Mouse (Mus musculus) layer of hippocampus, adult 11-12 months (tissue): ENCODE results near the gene Prss22.
"Not testable (repeated sequence)": the region's sequence is repeated elsewhere in the genome, so short reads cannot be mapped to it uniquely, and the experiment has no call there.

ENCODE experiments used
- DNase-seq: peaks from one replicate; pipeline ENCODE4 v3.0.0; 2022; ENCODE audit warnings: low spot score

The Prss22 gene

DNA sequence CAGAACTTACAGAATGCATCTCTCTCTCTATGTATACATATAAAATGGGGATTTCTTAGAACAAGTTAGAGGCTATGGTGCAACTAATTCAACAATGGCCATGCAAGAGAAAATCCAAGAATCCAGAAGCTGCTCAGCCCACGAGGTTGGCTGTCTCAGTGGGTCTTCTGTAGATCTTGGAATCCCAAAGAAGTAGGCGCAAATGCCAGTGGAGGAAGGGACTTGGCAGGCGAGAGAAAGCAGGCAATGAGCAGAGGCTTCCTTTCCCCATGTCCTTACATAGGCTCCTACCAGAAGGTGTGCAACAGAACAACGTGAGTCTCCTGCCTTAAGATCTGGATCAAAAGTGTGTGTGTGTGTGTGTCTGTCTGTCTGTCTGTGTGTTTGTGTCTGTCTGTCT lies 50.4 kb downstream of the Prss22 start:
- DNase-seq, result not testable (repeated sequence)
